In genomic region chr1:36224648-36225047, GRCm38 (mm10) we compare ENCODE assay signal across 13 mouse cellular contexts. TPM values are rescaled to one million over a fixed set of nuclear protein-coding genes. Genes with fewer than 3 reads are reported as not detected.
DNase-seq lines count a peak whose midpoint lies in the region; ATAC-seq and TF ChIP-seq lines count a peak whose summit lies in the region.
"Had no signal": no experiment of that assay in that cellular context is flagged by ENCODE, and none has a peak within 500 bp of the region (broad histone marks: within the 10 kb centered on the region; RNA-seq: fewer than 3 reads in every experiment).

No protein-coding gene starts in this region.

- H3K9me3 ChIP-seq in lung, embryonic 14.5 days (ENCODE audit: low read depth, low read length) = no peaks in the 10 kb centered on the region
- no peaks in the 10 kb centered on the region for H3K9me3 ChIP-seq in liver, embryonic 11.5 days (ENCODE audit: control insufficient read depth, low read length)
- H3K9me3 ChIP-seq: heart, embryonic 13.5 days; liver, embryonic 15.5 days; neural tube, embryonic 13.5 days had no signal

- no peaks in the 10 kb centered on the region for H3K27me3 ChIP-seq in lung, embryonic 14.5 days (ENCODE audit: insufficient read depth, low read length)
- no peaks in the 10 kb centered on the region for H3K27me3 ChIP-seq in liver, embryonic 11.5 days (replicated peaks; ENCODE audit: control insufficient read depth, insufficient read depth, low read length)
- H3K27me3 ChIP-seq: heart, embryonic 13.5 days; liver, embryonic 15.5 days; neural tube, embryonic 13.5 days had no signal

- H3K27ac ChIP-seq in lung, embryonic 14.5 days (ENCODE audit: low read depth) = no peak overlapping the region
- H3K27ac ChIP-seq in liver, embryonic 11.5 days (ENCODE audit: low read depth, low read length) = no peak overlapping the region
- H3K27ac ChIP-seq: heart, embryonic 13.5 days; liver, embryonic 15.5 days; neural tube, embryonic 13.5 days had no signal

- no peak for ATAC-seq in lung, embryonic 14.5 days (ENCODE audit: insufficient read depth)
- peak; percentile 51 for ATAC-seq in CD4-positive, CD25-positive, alpha-beta regulatory T cell, adult 4 months
- no peak for ATAC-seq in liver, embryonic 11.5 days (replicated peaks; ENCODE audit: low FRiP score)

- 72% methylated on average over 3 of the region's 3 CpGs for WGBS in lung, embryonic 14.5 days
- 82% methylated on average over 3 of the region's 3 CpGs for WGBS in lung, adult 2 months
- 91% methylated on average over 3 of the region's 3 CpGs for WGBS in liver, embryonic 11.5 days

- peak; percentile 39 for DNase-seq in heart, adult 11 months
- DNase-seq in heart, postnatal 14 days = no peak
- peak; percentile 50 for DNase-seq in lung, embryonic 14.5 days
- DNase-seq in lung, adult 2 months = no peak
- DNase-seq in induced T-regulatory cell, adult 2 months (ENCODE audit: low read depth) = peak; percentile 73
- no peak for DNase-seq in thymus, adult 18-20 months
- DNase-seq in liver, embryonic 11.5 days (ENCODE audit: low spot score) = no peak
- DNase-seq: thymus, adult 2 months had no signal

- TF ChIP-seq CTCF in lung, embryonic 14.5 days (IDR thresholded peaks at IDR 0.05; ENCODE audit: low read depth) = peak; percentile 21; the same call in 1 of the 2 replicates
- no peak for TF ChIP-seq CTCF in lung, adult 2 months (IDR thresholded peaks at IDR 0.05; ENCODE audit: insufficient read depth, low read length)

- no peak for TF ChIP-seq POLR2A in lung, adult 2 months (IDR thresholded peaks at IDR 0.05; ENCODE audit: borderline replicate concordance, extremely low read depth, low read depth, low read length)

- H3K36me3 ChIP-seq in lung, embryonic 14.5 days (ENCODE audit: insufficient read depth) = peaks cover 62% of the 10 kb centered on the region
- H3K36me3 ChIP-seq in liver, embryonic 11.5 days (ENCODE audit: control insufficient read depth, insufficient read depth, low read length) = peaks cover 25% of the 10 kb centered on the region

- H3K4me1 ChIP-seq in lung, embryonic 14.5 days (ENCODE audit: insufficient read depth) = no peaks in the 10 kb centered on the region
- no peaks in the 10 kb centered on the region for H3K4me1 ChIP-seq in lung, adult 2 months (ENCODE audit: control insufficient read depth, insufficient read depth, low read length)
- H3K4me1 ChIP-seq in liver, embryonic 11.5 days (replicated peaks; ENCODE audit: control insufficient read depth, insufficient read depth, low read length) = no peaks in the 10 kb centered on the region
- H3K4me1 ChIP-seq: heart, embryonic 13.5 days; liver, embryonic 15.5 days; neural tube, embryonic 13.5 days had no signal

- intact Hi-C loops in heart, postnatal 14 days (cut with DNase I) = loop anchor here (5.0 kb wide), 1 partner anchor 53 kb away; no protein-coding TSS in a partner anchor

- no peak overlapping the region for H3K4me2 ChIP-seq in lung, embryonic 14.5 days
- H3K4me2 ChIP-seq in liver, embryonic 11.5 days = no peak overlapping the region
- H3K4me2 ChIP-seq: heart, embryonic 13.5 days; liver, embryonic 15.5 days; neural tube, embryonic 13.5 days had no signal

- no peak overlapping the region for H3K9ac ChIP-seq in lung, embryonic 14.5 days
- no peak overlapping the region for H3K9ac ChIP-seq in liver, embryonic 11.5 days (ENCODE audit: low read depth, low read length)
- H3K9ac ChIP-seq: heart, embryonic 13.5 days; liver, embryonic 15.5 days; neural tube, embryonic 13.5 days had no signal

- H3K4me3 ChIP-seq in lung, embryonic 14.5 days (ENCODE audit: low read depth, low read length) = no peak overlapping the region
- H3K4me3 ChIP-seq in lung, adult 2 months (replicated peaks; ENCODE audit: extremely low read depth, low read depth, low read length) = no peak overlapping the region
- no peak overlapping the region for H3K4me3 ChIP-seq in liver, embryonic 11.5 days (ENCODE audit: low read depth, low read length)
- H3K4me3 ChIP-seq: erythroblast, embryonic 14.5 days; heart, embryonic 13.5 days; liver, embryonic 15.5 days; neural tube, embryonic 13.5 days had no signal

RNA-seq across cellular contexts. Expression of gene Uggt1, which starts 19.9 kb away (rescaled TPM):
- 10 to 100 TPM; 26.5 to 30.9 TPM for total RNA-seq in heart, postnatal 14 days (2021)
- polyA plus RNA-seq in lung, embryonic 14.5 days (2014; fragmentation: Nextera tagmentation; extraction: Ambion mirVana) = 76.6 and 80.4 TPM in 2 replicates
- polyA plus RNA-seq in lung, adult 2 months (2012; rRNA removed) = 12.0 and 18.0 TPM in 2 replicates
- polyA plus RNA-seq in CD4-positive, CD25-positive, alpha-beta regulatory T cell, adult 4 months (2017; shearing (Covaris generic)) = 10 to 100 TPM; 22.7 to 26.5 TPM
- 54.4 and 55.8 TPM in 2 replicates for polyA plus RNA-seq in liver, embryonic 11.5 days (2014; fragmentation: Nextera tagmentation; extraction: Ambion mirVana)

RNA-seq across cellular contexts. Expression of gene Neurl3, which starts 49.8 kb away (rescaled TPM):
- total RNA-seq in heart, postnatal 14 days (2021) = 1 to 10 TPM; 2.6 to 2.9 TPM
- 2.6 and 4.5 TPM in 2 replicates for polyA plus RNA-seq in lung, embryonic 14.5 days (2014; fragmentation: Nextera tagmentation; extraction: Ambion mirVana)
- polyA plus RNA-seq in lung, adult 2 months (2012; rRNA removed) = 23.5 and 26.4 TPM in 2 replicates
- 100 to 1,000 TPM in 1 of 2 experiments, 10 to 100 TPM in 1; 62.4 to 137 TPM for polyA plus RNA-seq in CD4-positive, CD25-positive, alpha-beta regulatory T cell, adult 4 months (2017; shearing (Covaris generic))
- 4.5 and 4.6 TPM in 2 replicates for polyA plus RNA-seq in liver, embryonic 11.5 days (2014; fragmentation: Nextera tagmentation; extraction: Ambion mirVana)

Comparison
In these comparisons a context has a peak if more than half of its experiments do, and no peak if none do; other contexts are left out.
1. DNase-seq: peak in heart, adult 11 months (single experiment), lung, embryonic 14.5 days (single experiment) and induced T-regulatory cell, adult 2 months (single experiment); none in heart, postnatal 14 days (0 of 2), lung, adult 2 months (single experiment), thymus, adult 18-20 months (0 of 2) and liver, embryonic 11.5 days (single experiment).